Mouse (Mus musculus) spleen, adult 2 months (tissue): ENCODE data around the gene Gmeb1. TPM values are rescaled to one million over a fixed set of nuclear protein-coding genes. Genes with fewer than 3 reads are reported as not detected.
"Not testable (repeated sequence)": the region's sequence is repeated elsewhere in the genome, so short reads cannot be mapped to it uniquely, and the experiment has no call there.

Source experiments
- DNase-seq, 2 experiments: peaks; one replicate each; pipeline versions ENCODE4 v3.0.0 to v3.0.0-alpha.2; 2012 to 2021; ENCODE audit warnings: low spot score in 2 of 2, low read depth in 1 of 2
- H3K27ac ChIP-seq: fragments of 200-500 bp; 2 replicates; pipeline ENCODE4 v1.5.1; 2012; ENCODE audit warnings: low read length, inconsistent platforms; ENCODE audit not compliant: insufficient read depth
- H3K27me3 ChIP-seq: fragments of 200-500 bp; 2 replicates; pipeline ENCODE4 v1.6.1; 2012; ENCODE audit warnings: mild to moderate bottlenecking, moderate library complexity, low read length, inconsistent platforms; ENCODE audit not compliant: control insufficient read depth, insufficient read depth
- H3K36me3 ChIP-seq: fragments of 200-500 bp; 2 replicates; pipeline ENCODE4 v1.6.1; 2012; ENCODE audit warnings: mild to moderate bottlenecking, low read length, inconsistent platforms; ENCODE audit not compliant: control insufficient read depth, insufficient read depth
- H3K4me1 ChIP-seq: fragments of 200-500 bp; 2 replicates; pipeline ENCODE4 v1.6.1; 2011; ENCODE audit warnings: inconsistent platforms; ENCODE audit not compliant: control insufficient read depth, insufficient read depth, insufficient read length
- H3K4me3 ChIP-seq: fragments of 200-500 bp; 2 replicates; pipeline ENCODE4 v1.5.1; 2011; ENCODE audit warnings: mild to moderate bottlenecking, inconsistent platforms; ENCODE audit not compliant: insufficient read depth, insufficient read length; ENCODE audit errors: extremely low read depth
- CTCF ChIP-seq: fragments of 200-500 bp; IDR thresholded peaks from 2 replicates; pipeline ENCODE4 v1.5.1; 2011; ENCODE audit warnings: mild to moderate bottlenecking, inconsistent platforms; ENCODE audit not compliant: insufficient read depth, insufficient read length, insufficient replicate concordance; ENCODE audit errors: extremely low read depth
- POLR2A ChIP-seq: fragments of 200-500 bp; IDR thresholded peaks from 2 replicates; pipeline ENCODE4 v1.6.1; 2011; ENCODE audit warnings: low read depth, low read length, inconsistent platforms
- WGBS: fragments of 180-500 bp; shearing (Covaris S2); methylation state at CpG from one replicate; pipeline ENCODE4 v1.1.7; 2018; 5-methylcytosine and 5-hydroxymethylcytosine counted together
- polyA plus RNA-seq: library from polyadenylated mRNA; depleted of rRNA; stranded (reverse); fragments of >200 nt; gene quantifications from 2 replicates; pipeline ENCODE4 v1.2.3, GENCODE M21; 2012

Gmeb1 gene
- polyA plus RNA-seq, 1 experiment, result 12.0 TPM

DNA sequence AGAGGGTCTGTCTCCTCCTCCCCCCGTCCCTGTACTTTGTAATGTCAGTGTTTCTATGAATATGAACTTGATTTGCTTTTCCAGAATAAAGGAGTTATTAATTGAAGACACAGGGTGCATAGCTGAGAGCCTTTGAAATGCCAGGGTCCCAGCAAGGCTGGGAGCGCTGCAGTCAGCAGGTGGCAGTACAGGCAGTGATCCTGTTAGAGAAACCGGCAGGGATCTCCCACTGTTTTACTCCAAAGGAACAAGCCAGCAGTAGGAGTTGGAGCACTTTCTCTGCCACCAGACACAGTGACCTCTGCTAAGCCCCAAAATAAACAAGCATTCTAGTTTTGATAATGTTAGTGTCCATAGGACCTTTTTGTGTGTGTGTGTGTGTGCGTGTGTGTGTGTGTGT, 31.6 kb upstream of the Gmeb1 start:
- DNase-seq, result no peak
- WGBS, result 80% methylated on average over 4 of the region's 4 CpGs

DNA sequence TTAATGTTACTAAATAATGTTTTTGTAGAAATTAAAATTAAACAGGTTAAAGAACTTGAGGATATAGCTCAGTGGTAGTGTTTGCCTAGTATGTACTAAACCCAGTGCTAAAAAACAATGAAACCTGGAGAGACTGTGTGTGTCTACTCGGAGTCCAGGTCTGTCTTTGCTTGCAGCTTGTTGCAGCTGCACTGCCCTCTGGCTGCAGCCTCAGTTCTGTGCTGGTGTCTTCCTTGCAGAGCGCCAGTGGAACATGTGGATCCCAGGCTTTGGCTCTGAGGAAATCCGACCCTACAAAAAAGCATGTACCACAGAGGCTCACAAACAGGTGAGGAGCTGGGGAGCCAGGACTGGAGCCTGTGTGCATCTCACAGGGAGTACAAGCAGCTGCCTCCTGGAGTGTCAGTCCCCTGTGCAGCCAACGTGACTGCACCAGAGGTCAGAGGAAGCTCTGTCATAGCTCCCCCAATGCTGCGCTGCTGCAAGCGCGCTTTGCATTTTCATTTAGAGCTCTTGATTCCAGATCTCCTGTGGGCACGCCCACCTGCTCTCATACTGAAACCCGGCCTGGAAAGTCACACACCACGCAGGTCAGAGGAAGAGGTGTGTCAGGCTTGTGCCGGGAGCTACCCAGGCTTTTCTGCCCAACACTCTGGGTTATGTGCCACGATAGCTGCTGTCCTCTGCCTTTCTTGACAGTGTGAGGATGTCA, 30.4 kb upstream of the Gmeb1 start:
- no peak for TF ChIP-seq CTCF
- no peak for TF ChIP-seq POLR2A
- Histone ChIP-seq H3K36me3 (peaks cover 11% of the 10 kb centered on the region; the same call in 1 of the 2 replicates), H3K27me3 (no peaks in the 10 kb centered on the region), H3K4me1 (no peaks in the 10 kb centered on the region), H3K4me3 (no peak overlapping the region), H3K27ac (no peak overlapping the region)
- DNase-seq, result no peak
- WGBS, result 92% methylated on average over 12 of the region's 12 CpGs

More for the DNA sequence above, 31.6 kb upstream of the Gmeb1 start:
- no peak overlapping the region for H3K4me3 ChIP-seq
- no peaks in the 10 kb centered on the region for H3K27me3 ChIP-seq
- H3K27ac ChIP-seq, result no peak overlapping the region
- H3K36me3 ChIP-seq, result peaks cover 11% of the 10 kb centered on the region; the same call in 1 of the 2 replicates
- TF ChIP-seq POLR2A (no peak), CTCF (no peak)
- H3K4me1 ChIP-seq, result no peaks in the 10 kb centered on the region

DNA sequence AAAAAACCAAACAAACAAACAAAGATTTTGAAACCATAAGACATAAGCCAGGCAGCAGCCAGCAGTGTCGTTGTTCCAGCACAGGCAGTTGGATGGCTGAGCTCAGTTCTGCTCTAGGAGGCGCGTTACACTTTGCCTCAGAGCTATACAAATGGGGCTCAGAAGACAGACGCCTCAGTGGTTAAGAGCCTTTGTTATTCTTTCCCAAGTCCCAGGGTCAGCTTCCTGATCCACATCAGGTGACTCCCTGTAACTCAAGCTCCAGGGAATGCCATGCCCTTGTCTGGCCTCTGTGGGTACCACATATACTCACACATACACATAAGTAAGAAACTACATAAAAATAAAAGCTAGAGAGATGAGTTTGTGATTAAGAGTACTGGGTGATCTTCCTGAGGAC, 29.7 kb upstream of the Gmeb1 start:
- H3K27ac ChIP-seq, result no peak overlapping the region
- no peak overlapping the region for H3K4me3 ChIP-seq
- 96% methylated on average over 4 of the region's 4 CpGs for WGBS
- H3K27me3 ChIP-seq, result no peaks in the 10 kb centered on the region
- H3K36me3 ChIP-seq, result peaks cover 11% of the 10 kb centered on the region; the same call in 1 of the 2 replicates
- TF ChIP-seq CTCF (no peak), POLR2A (no peak)
- H3K4me1 ChIP-seq, result no peaks in the 10 kb centered on the region
- DNase-seq, result no peak

DNA sequence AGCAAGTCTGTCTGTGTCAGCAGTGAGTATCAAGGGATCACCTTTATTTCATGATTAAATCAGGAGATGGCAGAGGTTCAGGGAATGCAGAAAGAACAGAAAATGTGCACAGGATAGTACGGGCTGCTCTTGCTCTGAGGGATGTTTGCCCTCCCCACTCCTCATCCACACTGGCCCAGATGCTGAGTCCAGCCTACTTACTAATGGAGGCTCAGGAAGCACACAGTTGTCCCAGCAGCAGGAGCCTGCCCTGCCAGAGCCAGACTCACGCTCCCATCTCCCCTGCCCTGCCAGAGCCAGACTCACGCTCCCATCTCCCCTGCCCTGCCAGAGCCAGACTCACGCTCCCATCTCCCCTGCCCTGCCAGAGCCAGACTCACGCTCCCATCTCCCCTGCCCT, 27.4 kb upstream of the Gmeb1 start:
- DNase-seq, result not testable (repeated sequence)
- WGBS, result 100% methylated on average over 3 of the region's 5 CpGs

DNA sequence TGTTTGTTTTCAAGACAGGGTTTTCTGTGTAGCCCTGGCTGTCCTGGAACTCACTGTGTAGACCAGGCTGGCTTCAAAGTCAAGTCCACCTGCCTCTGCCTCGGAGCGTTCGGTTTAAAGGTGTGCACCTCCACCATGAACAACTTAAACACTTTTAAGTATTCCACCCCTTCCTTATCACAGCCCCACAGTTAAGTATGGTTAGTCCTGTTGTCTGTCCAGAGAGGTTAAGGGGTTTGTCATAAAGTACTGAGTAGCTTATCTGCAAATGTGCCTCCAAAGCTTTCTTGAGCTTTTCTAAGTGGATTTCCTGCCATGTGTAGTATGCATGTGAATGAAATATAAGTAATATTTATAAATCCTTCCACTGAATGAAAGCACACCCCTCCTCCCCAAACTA, 14.5 kb upstream of the Gmeb1 start:
- 79% methylated on average over 3 of the region's 3 CpGs for WGBS
- Histone ChIP-seq H3K36me3 (no peaks in the 10 kb centered on the region; the same call in 1 of the 2 replicates), H3K4me1 (no peaks in the 10 kb centered on the region), H3K27me3 (no peaks in the 10 kb centered on the region), H3K27ac (no peak overlapping the region), H3K4me3 (no peak overlapping the region)
- DNase-seq, result no peak
- no peak for TF ChIP-seq POLR2A
- no peak for TF ChIP-seq CTCF

More for the DNA sequence above, 27.4 kb upstream of the Gmeb1 start:
- H3K4me1 ChIP-seq, H3K27me3 ChIP-seq, H3K27ac ChIP-seq, H3K4me3 ChIP-seq: not testable (repeated sequence)
- peaks cover 20% of the 10 kb centered on the region for H3K36me3 ChIP-seq

DNA sequence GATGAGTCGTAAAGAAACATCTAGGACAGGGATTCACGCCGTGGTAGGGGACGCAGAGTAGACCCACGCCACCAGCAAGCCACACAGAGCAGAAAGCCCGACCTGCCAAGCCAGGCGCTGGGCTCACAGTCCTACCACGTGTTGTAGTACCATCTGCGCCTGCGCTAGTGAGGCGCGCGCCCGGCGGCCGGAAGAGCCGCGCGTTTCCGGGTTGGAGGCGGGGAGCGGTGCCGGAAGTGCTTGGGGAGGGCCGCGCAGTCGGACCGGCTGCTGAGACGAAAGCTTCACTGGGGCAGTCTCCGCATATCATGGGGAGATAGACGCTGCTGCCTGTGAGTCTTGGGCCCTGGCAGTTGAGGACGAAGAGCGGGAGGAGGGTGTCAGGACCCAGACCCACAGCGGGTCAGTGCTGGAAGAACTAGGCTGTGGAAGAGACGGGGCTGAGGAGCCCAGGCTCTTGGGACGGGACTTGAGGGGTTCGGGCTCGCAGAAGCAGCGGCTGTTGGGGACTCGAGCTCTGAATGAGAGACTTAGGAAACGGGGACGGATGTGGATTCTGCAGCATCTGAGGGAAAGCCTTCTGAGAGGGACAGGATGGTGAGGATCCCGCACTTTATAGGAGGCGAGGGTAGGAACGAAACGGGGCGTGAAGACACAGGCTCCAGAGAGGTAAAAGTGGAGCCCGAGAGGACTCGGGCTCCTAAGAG, 12.9 kb upstream of the Gmeb1 start, which contains the start of gene Taf12:
Gene Taf12 (plus strand): TSS at position 220 of the 707 bp plus-strand sequence.
- Histone ChIP-seq H3K4me1 (no peaks in the 10 kb centered on the region), H3K27me3 (no peaks in the 10 kb centered on the region), H3K27ac (peak within 1 kb of the TSS; percentile 89), H3K36me3 (no peaks in the 10 kb centered on the region; the same call in 1 of the 2 replicates), H3K4me3 (peak within 1 kb of the TSS; percentile 82)
- TF ChIP-seq CTCF, result no peak
- peak; percentile 99 for TF ChIP-seq POLR2A
- WGBS, result under 1% methylated on average over 48 of the region's 48 CpGs
- peak; percentile 87 to 89 for DNase-seq

DNA sequence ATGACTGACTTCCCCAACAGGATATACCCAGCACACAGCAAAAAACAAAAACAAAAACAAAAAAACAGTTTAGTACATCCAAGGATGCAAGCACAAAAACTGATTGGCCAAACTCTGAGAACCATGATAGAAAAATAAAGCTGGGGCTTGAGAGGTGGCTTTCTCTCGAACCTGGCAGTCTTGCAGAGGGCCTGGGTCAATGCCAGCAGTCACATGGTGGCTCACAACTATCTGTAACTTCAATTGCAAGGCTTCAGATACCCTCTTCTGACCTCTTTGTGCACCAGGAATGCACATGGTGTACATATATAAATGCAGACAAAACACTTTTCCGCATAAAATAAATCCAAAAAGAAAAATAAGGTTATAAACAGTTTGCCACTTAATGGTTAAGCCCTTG, 11.8 kb upstream of the Gmeb1 start:
- H3K27ac ChIP-seq, result no peak overlapping the region

More for the DNA sequence above, 11.8 kb upstream of the Gmeb1 start:
- no peak for DNase-seq
- TF ChIP-seq POLR2A (no peak), CTCF (no peak)
- no peaks in the 10 kb centered on the region for H3K27me3 ChIP-seq
- no peaks in the 10 kb centered on the region for H3K4me1 ChIP-seq
- no peak overlapping the region for H3K4me3 ChIP-seq
- 45% methylated on average over 2 of the region's 2 CpGs for WGBS
- no peaks in the 10 kb centered on the region; the same call in 1 of the 2 replicates for H3K36me3 ChIP-seq
